ENCODE assay signal across 8 mouse cellular contexts in genomic region chr11:105363598-105364385, GRCm38 (mm10).
A peak's percentile ranks its signal among the peaks of the same experiment; 100 is the strongest.
DNase-seq lines count a peak whose midpoint lies in the region; ATAC-seq lines count a peak whose summit lies in the region.

No protein-coding gene starts in this region.

- H3K4me3 ChIP-seq in forebrain, embryonic 12.5 days (replicated peaks), result peak overlapping the region; percentile 53
- H3K4me3 ChIP-seq in hindbrain, embryonic 12.5 days, result peak overlapping the region; percentile 50
- H3K4me3 ChIP-seq in midbrain, embryonic 14.5 days (replicated peaks; ENCODE audit: low read depth, low read length), result peak overlapping the region; percentile 55

- peaks cover 22% of the 10 kb centered on the region for H3K27me3 ChIP-seq in forebrain, embryonic 12.5 days
- H3K27me3 ChIP-seq in hindbrain, embryonic 12.5 days, result peaks cover 9% of the 10 kb centered on the region; the same call in 1 of the 2 replicates
- H3K27me3 ChIP-seq in midbrain, embryonic 14.5 days (ENCODE audit: control insufficient read depth, insufficient read depth, low read length), result no peaks in the 10 kb centered on the region

- H3K9ac ChIP-seq in forebrain, embryonic 12.5 days, result peak overlapping the region; percentile 62
- H3K9ac ChIP-seq in hindbrain, embryonic 12.5 days, result peak overlapping the region; percentile 69
- H3K9ac ChIP-seq in midbrain, embryonic 14.5 days (replicated peaks; ENCODE audit: low read length), result peak overlapping the region; percentile 84

- peak overlapping the region; percentile 74 for H3K27ac ChIP-seq in forebrain, embryonic 12.5 days
- H3K27ac ChIP-seq in hindbrain, embryonic 12.5 days, result peak overlapping the region; percentile 53
- peak overlapping the region; percentile 85 for H3K27ac ChIP-seq in midbrain, embryonic 14.5 days (replicated peaks; ENCODE audit: low read depth, low read length)

- whole genome bisulfite sequencing in forebrain, embryonic 12.5 days, result 16% methylated on average over 12 of the region's 12 CpGs
- 27% methylated on average over 12 of the region's 12 CpGs for WGBS in hindbrain, embryonic 12.5 days
- WGBS in midbrain, embryonic 14.5 days, result 23% methylated on average over 12 of the region's 12 CpGs

- ATAC-seq in forebrain, embryonic 12.5 days (ENCODE audit: low FRiP score), result peak; percentile 74
- peak; percentile 55; the same call in 1 of the 2 replicates for ATAC-seq in hindbrain, embryonic 12.5 days (ENCODE audit: low FRiP score)
- peak; percentile 62 for ATAC-seq in midbrain, embryonic 14.5 days (ENCODE audit: low FRiP score, low TSS enrichment)

- DNase-seq in adrenal gland, adult 2 months, result peak; percentile 58
- no peak for DNase-seq in adrenal gland, postnatal 4 days (ENCODE audit: low spot score in 2 of 2)
- DNase-seq in layer of hippocampus, postnatal 14 days (ENCODE audit: low spot score in 2 of 2), result peak; percentile 32 to 57
- peak; percentile 76 for DNase-seq in midbrain, embryonic 14.5 days
- DNase-seq in thymus, postnatal 0 days (ENCODE audit: low spot score), result no peak
- no peak for DNase-seq in ovary, postnatal 14 days (ENCODE audit: low spot score)

- peak overlapping the region; percentile 67 for H3K4me2 ChIP-seq in forebrain, embryonic 12.5 days
- H3K4me2 ChIP-seq in hindbrain, embryonic 12.5 days (replicated peaks), result peak overlapping the region; percentile 75
- H3K4me2 ChIP-seq in midbrain, embryonic 14.5 days (ENCODE audit: low read length), result peak overlapping the region; percentile 77

- H3K9me3 ChIP-seq in forebrain, embryonic 12.5 days, result no peaks in the 10 kb centered on the region
- no peaks in the 10 kb centered on the region for H3K9me3 ChIP-seq in hindbrain, embryonic 12.5 days (replicated peaks)
- no peaks in the 10 kb centered on the region for H3K9me3 ChIP-seq in midbrain, embryonic 14.5 days (ENCODE audit: control insufficient read depth, low read length)

- no peaks in the 10 kb centered on the region for H3K36me3 ChIP-seq in forebrain, embryonic 12.5 days (replicated peaks)
- no peaks in the 10 kb centered on the region for H3K36me3 ChIP-seq in hindbrain, embryonic 12.5 days
- no peaks in the 10 kb centered on the region for H3K36me3 ChIP-seq in midbrain, embryonic 14.5 days (ENCODE audit: control insufficient read depth, insufficient read depth, low read length)

- H3K4me1 ChIP-seq in forebrain, embryonic 12.5 days, result peaks cover 32% of the 10 kb centered on the region
- H3K4me1 ChIP-seq in hindbrain, embryonic 12.5 days, result peaks cover 36% of the 10 kb centered on the region
- H3K4me1 ChIP-seq in midbrain, embryonic 14.5 days (ENCODE audit: control insufficient read depth, insufficient read depth, low read length), result peaks cover 28% of the 10 kb centered on the region

Comparison
In these comparisons a context has a peak if more than half of its experiments do, and no peak if none do; other contexts are left out.
1. DNase-seq: peak in adrenal gland, adult 2 months (single experiment), layer of hippocampus, postnatal 14 days (2 of 2) and midbrain, embryonic 14.5 days (single experiment); none in adrenal gland, postnatal 4 days (0 of 2), thymus, postnatal 0 days (single experiment) and ovary, postnatal 14 days (single experiment).
2. Peak in every context shown above with its lines, with median percentiles within 50 percentile points of each other: ATAC-seq, H3K27ac ChIP-seq, H3K4me2 ChIP-seq, H3K4me3 ChIP-seq and H3K9ac ChIP-seq.